Mouse (Mus musculus) T-helper 2 cell (primary cell): ENCODE measurements around the gene Jam2.

Source experiments
- in situ Hi-C: fragments of 300-600 bp; cut with MboI, MseI; formaldehyde crosslinking; loops from one replicate; pipeline ENCODE4 v1.15.1; 2025; ENCODE audit warnings: high pct_unique_total_duplicates

The Jam2 gene

DNA sequence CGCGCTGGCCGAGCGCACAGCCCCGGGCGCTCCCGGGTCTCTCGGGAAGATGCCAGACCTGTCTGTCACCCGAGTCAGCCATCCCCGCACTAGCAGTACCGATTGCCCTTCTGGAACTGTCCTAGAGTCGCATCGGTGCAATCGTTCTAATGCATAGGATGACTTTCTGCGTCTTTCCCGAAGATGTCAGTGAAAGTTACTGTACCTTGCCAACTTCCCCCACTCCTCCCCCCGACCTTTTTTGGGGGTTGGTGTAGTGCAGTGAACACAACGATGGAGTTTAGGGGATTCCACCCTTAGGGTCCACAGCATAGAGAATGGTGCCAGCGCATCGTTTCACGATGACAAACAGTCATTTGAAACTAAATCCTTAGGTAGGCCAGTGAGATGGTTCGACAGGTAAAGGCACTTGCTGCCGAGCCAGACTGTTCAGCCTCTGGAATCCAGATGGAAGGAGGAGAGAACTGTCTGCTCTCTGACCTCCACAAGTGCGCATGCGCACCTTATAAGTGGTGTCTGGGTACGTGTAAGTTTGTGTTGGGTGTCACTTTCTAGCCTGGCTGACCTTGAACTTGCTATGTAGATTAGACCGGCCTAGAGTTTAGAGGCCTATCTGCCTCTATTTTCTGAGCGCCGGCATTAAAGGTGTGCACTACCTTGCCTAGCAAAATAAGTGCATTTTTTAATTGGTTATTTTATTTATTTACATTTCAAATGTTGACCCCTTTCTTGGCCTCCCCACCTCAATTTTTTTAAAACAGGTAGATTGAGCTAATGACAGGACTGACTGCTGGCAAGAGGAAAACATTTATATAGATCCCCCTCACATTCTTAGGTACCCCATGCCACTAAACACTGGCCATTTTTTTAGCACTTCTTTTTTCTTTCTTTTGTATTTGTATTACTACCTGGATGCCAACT lies 62.2 kb downstream of the Jam2 start:
- in situ Hi-C loops: loop anchor here (5.0 kb wide), 1 partner anchor 99 kb away; the partner anchor contains the start of gene Mrpl39

- in situ Hi-C loops: loop anchor here (5.0 kb wide), 1 partner anchor 101 kb away; the partner anchor contains the start of gene Mrpl39
Observed at GRCm38 (mm10) chr16:84838576-84838975, 64.7 kb downstream of the Jam2 start.

- in situ Hi-C loops: no loop called here
Observed at GRCm38 (mm10) chr16:84853492-84853891, 79.6 kb downstream of the Jam2 start.

DNA sequence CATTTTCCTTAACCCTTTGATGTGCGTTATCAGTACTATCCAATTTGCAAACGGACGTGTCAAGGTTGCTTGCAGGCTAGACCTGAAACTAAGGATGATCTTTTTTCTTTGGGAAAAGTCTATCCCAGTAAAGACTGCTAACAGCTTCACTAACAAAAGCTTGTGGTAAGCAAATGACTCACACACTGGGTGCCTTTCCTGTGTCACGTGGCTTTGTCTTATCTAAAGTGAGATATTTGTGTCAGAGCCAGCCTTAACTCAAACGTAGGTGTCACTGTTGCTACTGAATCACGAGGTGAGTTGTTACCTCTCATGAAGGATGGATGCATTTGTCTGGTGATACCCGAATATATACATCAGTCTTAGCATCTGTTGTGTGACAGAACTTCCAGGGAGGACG lies 90.7 kb downstream of the Jam2 start:
- in situ Hi-C loops: no loop called here

DNA sequence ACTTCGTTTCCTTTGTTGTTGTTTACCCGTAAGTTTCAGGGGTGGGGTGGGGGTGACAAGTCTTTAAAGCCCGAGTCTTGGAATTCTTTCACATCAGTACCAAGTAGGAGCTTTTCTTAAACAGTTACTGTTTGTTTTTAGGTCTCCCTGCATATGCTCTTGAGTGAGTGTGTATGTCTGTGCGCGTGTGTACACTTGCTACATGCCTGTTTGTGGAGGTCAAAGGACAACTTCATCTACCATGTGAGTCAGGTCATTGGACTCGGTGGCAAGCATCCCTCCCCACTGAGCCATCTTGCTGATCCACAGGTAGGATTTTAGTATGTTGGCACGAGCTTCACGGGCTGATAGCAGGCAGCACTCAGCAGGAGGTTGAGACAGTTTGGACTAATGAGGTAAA lies 99.9 kb downstream of the Jam2 start:
- in situ Hi-C loops: no loop called here

DNA sequence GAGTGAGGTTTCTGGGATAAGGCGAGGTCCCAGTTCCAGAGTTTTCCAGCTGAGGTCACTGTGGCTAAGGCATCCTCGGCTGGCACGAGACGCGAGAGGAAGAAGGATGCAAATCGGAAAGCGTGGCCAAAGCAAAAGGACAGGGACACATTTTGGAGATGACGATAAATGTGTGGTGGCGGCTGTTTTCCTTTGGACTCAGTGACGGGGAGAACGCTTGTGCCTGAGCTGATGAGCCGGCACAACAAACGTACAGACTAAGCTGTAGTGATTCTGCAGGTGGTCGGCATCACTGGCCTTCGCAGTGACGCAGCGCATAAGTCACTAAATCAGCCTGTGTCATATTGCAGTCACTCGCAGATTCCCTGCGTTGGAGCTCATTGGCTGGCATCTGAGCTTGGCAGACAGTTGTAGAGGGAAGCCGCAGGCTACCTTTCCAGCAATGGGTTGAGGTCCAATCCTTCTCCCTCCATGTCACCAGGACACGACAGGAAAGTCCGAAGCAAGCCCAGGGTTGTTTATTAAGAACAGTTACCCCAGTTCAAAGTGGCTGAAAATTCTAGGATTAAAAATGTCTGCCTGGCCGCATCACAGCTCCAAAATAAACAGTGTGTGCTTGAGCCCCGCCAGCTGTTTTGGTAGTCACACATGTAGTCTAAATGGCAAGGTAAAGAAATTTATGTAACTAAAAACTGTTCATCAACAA lies 101.2 kb downstream of the Jam2 start:
- in situ Hi-C loops: no loop called here
